Mouse (Mus musculus): ENCODE data around the gene Plgrkt.

Gene Plgrkt

DNA sequence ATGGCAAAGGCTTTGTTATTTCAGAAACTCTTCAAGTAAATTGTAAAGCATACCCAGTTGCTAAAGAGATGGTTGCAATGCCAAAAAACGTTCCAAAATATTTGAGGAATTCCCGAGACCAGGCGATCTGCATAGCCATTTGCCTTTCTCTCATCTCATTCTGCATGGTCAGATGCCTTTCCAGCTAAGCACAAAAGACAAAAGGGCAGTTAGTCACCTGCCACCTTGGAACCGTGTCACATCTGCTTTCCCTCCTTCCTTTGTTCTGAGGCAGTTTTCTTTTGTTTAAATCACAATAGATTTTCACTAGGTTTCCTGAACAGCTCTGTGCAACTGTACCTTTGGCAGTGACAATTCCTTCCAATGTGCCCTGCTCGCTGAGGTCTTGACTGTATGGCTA lies 16.2 kb downstream of the Plgrkt start:
- no peak for DNase-seq

DNA sequence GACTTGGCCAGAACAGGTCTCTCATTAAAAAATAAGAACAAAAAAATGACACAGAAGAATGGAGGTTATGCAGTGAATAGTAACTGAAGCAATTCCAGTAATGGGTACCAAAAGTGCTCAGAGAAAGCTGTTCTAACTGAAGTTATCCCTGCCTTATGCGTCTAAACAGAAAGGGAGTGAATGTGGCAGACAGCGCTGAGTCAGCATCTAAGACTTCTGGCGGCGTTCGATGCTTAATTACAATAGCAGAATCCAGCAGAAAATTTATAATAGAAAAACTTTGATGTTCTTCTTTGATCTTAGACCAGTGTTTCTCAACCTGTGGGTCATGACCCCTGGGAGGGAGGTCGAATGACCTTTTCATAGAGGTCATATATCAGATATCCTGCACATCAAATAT lies 21.6 kb downstream of the Plgrkt start:
- DNase-seq = no peak

DNA sequence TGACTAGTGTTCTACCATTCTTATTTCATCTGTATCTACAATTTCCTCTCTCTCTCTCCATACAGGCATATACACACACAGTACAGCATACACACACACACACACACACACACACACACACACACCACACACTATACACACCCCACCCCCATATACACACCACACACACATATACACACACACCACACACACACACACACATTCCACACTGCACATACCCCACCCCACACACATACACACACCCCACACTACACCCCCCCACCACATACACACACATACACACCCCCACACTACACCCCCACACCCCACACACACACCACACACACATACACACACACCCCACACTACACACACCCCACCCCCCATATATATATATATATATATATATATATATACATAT lies 22.3 kb downstream of the Plgrkt start:
- no peak for DNase-seq

DNA sequence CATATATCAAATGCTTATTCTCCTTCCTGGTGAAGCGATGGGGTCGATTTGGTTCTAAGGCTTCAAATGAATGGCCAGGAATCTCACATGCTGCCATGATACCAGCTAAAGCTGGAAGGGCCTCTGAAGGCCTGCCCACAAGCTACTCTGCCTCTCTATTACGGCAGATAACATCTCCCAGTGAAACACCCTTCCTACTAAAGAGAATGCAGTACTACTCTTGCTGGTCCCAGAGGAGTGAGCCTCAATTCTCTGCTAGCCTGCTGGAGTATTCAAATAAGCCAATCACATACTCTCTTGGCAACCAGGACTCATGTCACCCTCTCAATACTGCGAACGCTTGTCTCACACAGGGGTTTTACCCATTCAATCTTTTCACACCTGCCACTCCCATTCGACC lies 24.9 kb downstream of the Plgrkt start:
- DNase-seq = no peak

DNA sequence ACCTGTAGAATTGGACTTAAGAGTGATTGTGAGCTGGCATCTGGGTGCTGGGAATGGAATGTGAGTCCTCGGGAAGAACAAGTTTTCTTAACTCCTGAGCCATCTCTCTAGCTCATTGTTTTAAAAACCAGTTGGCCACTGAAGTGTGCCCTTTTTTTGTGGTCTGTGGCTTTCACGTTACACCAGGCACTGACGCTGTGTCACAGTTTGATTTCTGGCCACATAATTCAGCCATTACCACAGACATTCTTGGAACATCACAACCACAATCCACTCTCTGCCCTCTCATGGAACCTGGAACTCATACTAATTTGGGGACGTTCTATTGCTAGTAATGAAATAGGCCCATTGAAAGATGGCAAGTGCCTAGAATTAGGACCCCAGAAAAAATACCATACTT lies 26.2 kb downstream of the Plgrkt start:
- no peak for DNase-seq

- DNase-seq = no peak
These were observed 30.6 kb downstream of the Plgrkt start for GRCm38 (mm10) chr19:29336624-29337023.

- peak; percentile 31 to 34 for DNase-seq
These were observed 33.0 kb downstream of the Plgrkt start, which contains the start of gene Rln1 for GRCm38 (mm10) chr19:29334068-29334745. TSS of gene Rln1 (minus strand) at chr19:29334670.

- no peak for DNase-seq
These were observed 40.2 kb downstream of the Plgrkt start for GRCm38 (mm10) chr19:29326822-29327552.

GRCm38 (mm10) chr19:29326396-29326795 lies 40.8 kb downstream of the Plgrkt start:
- no peak for DNase-seq

GRCm38 (mm10) chr19:29325852-29326180 lies 41.4 kb downstream of the Plgrkt start:
- no peak for DNase-seq

DNA sequence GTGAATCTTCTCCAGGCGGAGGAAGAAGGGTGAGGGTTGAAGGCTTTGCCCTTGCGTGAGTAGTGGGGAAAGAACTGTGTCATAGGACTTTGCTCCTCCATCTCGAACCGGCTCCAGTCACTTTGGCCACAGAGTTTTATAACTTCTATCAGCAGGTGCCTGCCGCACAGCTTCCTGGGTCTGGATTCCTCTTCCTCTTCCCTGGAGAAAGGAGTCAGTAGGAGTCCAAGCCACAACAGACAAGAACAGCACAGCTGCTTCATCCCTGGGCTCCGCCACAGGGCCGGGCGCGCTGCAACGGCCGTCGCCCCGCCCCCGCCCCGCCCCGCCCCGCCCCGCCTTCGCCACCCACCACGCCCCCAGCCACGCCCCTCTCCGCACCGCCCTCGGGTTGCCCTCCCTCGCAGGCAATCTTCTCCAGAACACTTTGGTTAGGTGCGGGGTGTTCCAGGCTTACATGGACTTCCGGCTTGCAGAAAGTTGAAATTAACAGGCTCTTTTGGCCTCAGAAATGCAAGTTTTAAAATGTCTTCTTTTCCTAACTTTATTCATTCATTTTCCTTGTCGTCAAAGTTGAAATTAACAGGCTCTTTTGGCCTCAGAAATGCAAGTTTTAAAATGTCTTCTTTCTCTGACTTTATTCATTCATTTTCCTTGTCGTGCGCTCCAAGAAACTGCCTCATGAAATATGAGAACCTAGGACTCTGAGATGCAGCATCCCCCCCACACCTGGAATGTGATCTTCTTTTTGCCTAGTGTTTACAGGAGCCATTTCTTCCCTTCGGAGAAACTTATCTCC lies 41.9 kb downstream of the Plgrkt start, which contains the start of gene Insl6:
Gene Insl6, minus strand, starts transcription at position 304 of the 799 bp plus-strand sequence.
- peak; percentile 22 to 45 for DNase-seq

DNA sequence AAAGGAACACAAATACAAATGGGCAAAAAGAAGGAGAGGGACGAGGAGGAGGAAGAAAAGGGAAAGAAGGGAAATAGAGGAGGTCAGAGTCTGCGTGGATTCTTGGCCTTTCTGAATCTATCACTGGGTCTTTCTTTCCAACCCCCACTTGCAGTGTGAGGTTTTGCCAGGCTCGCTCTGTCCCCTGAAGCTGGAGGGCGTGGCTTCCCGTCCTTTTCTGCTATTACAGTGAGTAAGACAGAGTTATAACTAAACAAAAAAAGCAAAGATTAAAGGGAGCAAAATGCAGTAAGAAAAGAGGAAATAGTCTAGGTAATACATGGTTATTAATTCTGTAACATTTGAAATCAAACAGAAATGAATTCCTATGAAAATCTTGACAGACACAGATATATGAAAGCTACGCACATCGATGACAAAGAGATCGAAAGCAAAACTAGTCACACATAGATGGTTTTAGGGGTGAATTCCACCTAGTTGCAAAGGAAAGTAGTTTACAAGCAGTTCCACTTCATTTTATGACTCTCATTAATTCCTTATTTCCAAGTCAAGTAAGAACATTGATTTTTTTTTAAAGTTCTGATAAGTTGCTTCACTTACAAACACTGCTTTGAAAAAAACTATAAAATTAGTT lies 43.7 kb downstream of the Plgrkt start:
- DNase-seq = no peak

- DNase-seq = no peak
These were observed 54.5 kb downstream of the Plgrkt start for GRCm38 (mm10) chr19:29312661-29313060.

GRCm38 (mm10) chr19:29311791-29312190 lies 55.4 kb downstream of the Plgrkt start:
- no peak for DNase-seq

- no peak for DNase-seq
These were observed 58.4 kb downstream of the Plgrkt start for GRCm38 (mm10) chr19:29308832-29309231.

GRCm38 (mm10) chr19:29302119-29302518 lies 65.1 kb downstream of the Plgrkt start:
- no peak for DNase-seq

GRCm38 (mm10) chr19:29300919-29301318 lies 66.3 kb downstream of the Plgrkt start:
- no peak for DNase-seq
